ENCODE assay signal across 9 mouse cellular contexts in genomic region chr10:93723942-93724542, GRCm38 (mm10).
DNase-seq lines count a peak whose midpoint lies in the region; ATAC-seq and TF ChIP-seq lines count a peak whose summit lies in the region.
"Had no signal": no experiment of that assay in that cellular context is flagged by ENCODE, and none has a peak within 500 bp of the region (broad histone marks: within the 10 kb centered on the region; RNA-seq: fewer than 3 reads in every experiment).

No protein-coding gene starts in this region.

- 8% methylated on average over 11 of the region's 11 CpGs for WGBS in midbrain, embryonic 11.5 days
- WGBS in midbrain, postnatal 0 days: 18% methylated on average over 11 of the region's 11 CpGs
- WGBS in lung, embryonic 16.5 days: 8% methylated on average over 11 of the region's 11 CpGs

- no peaks in the 10 kb centered on the region for H3K9me3 ChIP-seq in midbrain, embryonic 11.5 days (ENCODE audit: control insufficient read depth, low read length)
- H3K9me3 ChIP-seq in midbrain, postnatal 0 days (ENCODE audit: low read length): no peaks in the 10 kb centered on the region
- H3K9me3 ChIP-seq in lung, embryonic 16.5 days (ENCODE audit: control insufficient read depth, low read length): no peaks in the 10 kb centered on the region
- H3K9me3 ChIP-seq: hindbrain, embryonic 15.5 days had no signal

- H3K9ac ChIP-seq in midbrain, embryonic 11.5 days (ENCODE audit: low read length): no peak overlapping the region
- no peak overlapping the region for H3K9ac ChIP-seq in midbrain, postnatal 0 days (replicated peaks; ENCODE audit: low read length, poor library complexity, severe bottlenecking)
- H3K9ac ChIP-seq in lung, embryonic 16.5 days (ENCODE audit: low read length): peak overlapping the region; percentile 26; the same call in 1 of the 2 replicates
- H3K9ac ChIP-seq: hindbrain, embryonic 15.5 days had no signal

- H3K4me1 ChIP-seq in midbrain, embryonic 11.5 days (ENCODE audit: control insufficient read depth, insufficient read depth, low read length): peaks cover 10% of the 10 kb centered on the region
- no peaks in the 10 kb centered on the region for H3K4me1 ChIP-seq in midbrain, postnatal 0 days (ENCODE audit: insufficient read depth, low read length)
- peaks cover 10% of the 10 kb centered on the region; the same call in 1 of the 2 replicates for H3K4me1 ChIP-seq in lung, embryonic 16.5 days (replicated peaks; ENCODE audit: control insufficient read depth, insufficient read depth, low read length)

- H3K4me2 ChIP-seq in midbrain, embryonic 11.5 days: no peak overlapping the region
- H3K4me2 ChIP-seq in midbrain, postnatal 0 days (ENCODE audit: low read depth, low read length, poor library complexity, severe bottlenecking): no peak overlapping the region
- peak overlapping the region; percentile 43 for H3K4me2 ChIP-seq in lung, embryonic 16.5 days (ENCODE audit: low read depth, low read length)
- H3K4me2 ChIP-seq: hindbrain, embryonic 15.5 days had no signal

- H3K27ac ChIP-seq in midbrain, embryonic 11.5 days (ENCODE audit: low read depth, low read length): no peak overlapping the region
- H3K27ac ChIP-seq in midbrain, postnatal 0 days (ENCODE audit: low read depth, low read length): no peak overlapping the region
- peak overlapping the region; percentile 66 for H3K27ac ChIP-seq in lung, embryonic 16.5 days (ENCODE audit: low read length)
- H3K27ac ChIP-seq: hindbrain, embryonic 15.5 days had no signal

- no peaks in the 10 kb centered on the region for H3K36me3 ChIP-seq in midbrain, embryonic 11.5 days (ENCODE audit: control insufficient read depth, insufficient read depth, low read length)
- H3K36me3 ChIP-seq in midbrain, postnatal 0 days (ENCODE audit: insufficient read depth, low read length): no peaks in the 10 kb centered on the region
- no peaks in the 10 kb centered on the region for H3K36me3 ChIP-seq in lung, embryonic 16.5 days (ENCODE audit: control insufficient read depth, insufficient read depth, low read length)
- H3K36me3 ChIP-seq: hindbrain, embryonic 15.5 days had no signal

- peak; percentile 90 for DNase-seq in midbrain, embryonic 11.5 days (ENCODE audit: low spot score, missing footprints)
- no peak for DNase-seq in midbrain, postnatal 0 days (ENCODE audit: low spot score)
- DNase-seq in kidney, adult 9 months: peak; percentile 52
- DNase-seq in thymus, postnatal 10 days (ENCODE audit: low spot score in 2 of 2): no peak
- no peak for DNase-seq in layer of hippocampus, adult 11-12 months (ENCODE audit: low spot score)

- H3K27me3 ChIP-seq in midbrain, embryonic 11.5 days (ENCODE audit: control insufficient read depth, insufficient read depth, low read length): no peaks in the 10 kb centered on the region
- H3K27me3 ChIP-seq in midbrain, postnatal 0 days (ENCODE audit: insufficient read depth, low read length): no peaks in the 10 kb centered on the region
- no peaks in the 10 kb centered on the region for H3K27me3 ChIP-seq in lung, embryonic 16.5 days (ENCODE audit: control insufficient read depth, insufficient read depth, low read depth, low read length)
- H3K27me3 ChIP-seq: hindbrain, embryonic 15.5 days had no signal

- no peak overlapping the region for H3K4me3 ChIP-seq in midbrain, embryonic 11.5 days (ENCODE audit: low read depth, low read length)
- no peak overlapping the region for H3K4me3 ChIP-seq in midbrain, postnatal 0 days (ENCODE audit: low read depth, low read length)
- H3K4me3 ChIP-seq in lung, embryonic 16.5 days (ENCODE audit: low read length): no peak overlapping the region
- H3K4me3 ChIP-seq: hindbrain, embryonic 15.5 days had no signal

- TF ChIP-seq CTCF in midbrain, postnatal 0 days (IDR thresholded peaks at IDR 0.05): no peak

- peak; percentile 46; the same call in 1 of the 2 replicates for ATAC-seq in midbrain, embryonic 11.5 days (ENCODE audit: low FRiP score)
- no peak for ATAC-seq in midbrain, postnatal 0 days (ENCODE audit: low FRiP score)
- ATAC-seq in erythroid progenitor cell, adult 5-6 weeks (replicated peaks; ENCODE audit: low FRiP score, poor library complexity, severe bottlenecking): peak; percentile 81
- peak; percentile 90 for ATAC-seq in lung, embryonic 16.5 days (ENCODE audit: low read depth)
- no peak for ATAC-seq in frontal cortex, adult (ENCODE audit: low TSS enrichment)

Comparison
In these comparisons a context has a peak if more than half of its experiments do, and no peak if none do; other contexts are left out.
1. ATAC-seq: peak in midbrain, embryonic 11.5 days (single experiment), erythroid progenitor cell, adult 5-6 weeks (single experiment) and lung, embryonic 16.5 days (single experiment); none in midbrain, postnatal 0 days (single experiment) and frontal cortex, adult (single experiment).
2. DNase-seq: peak in midbrain, embryonic 11.5 days (single experiment) and kidney, adult 9 months (single experiment); none in midbrain, postnatal 0 days (single experiment), thymus, postnatal 10 days (0 of 2) and layer of hippocampus, adult 11-12 months (single experiment).